Mouse (Mus musculus) myocyte (in vitro differentiated cells): Measurements from ENCODE around the gene Elovl3. TPM values are rescaled to one million over a fixed set of nuclear protein-coding genes. Genes with fewer than 3 reads are reported as not detected.

Experiments used
- H3K27me3 ChIP-seq: one replicate; pipeline ENCODE4 v1.6.1; 2011; ENCODE audit not compliant: control insufficient read depth, insufficient read depth, insufficient read length
- H3K36me3 ChIP-seq: one replicate; pipeline ENCODE4 v1.6.1; 2011; ENCODE audit not compliant: control insufficient read depth, insufficient read depth
- H3K4me2 ChIP-seq: one replicate; pipeline ENCODE4 v1.6.1; 2011; ENCODE audit warnings: low read depth, control low read depth
- H3K4me3 ChIP-seq: one replicate; pipeline ENCODE4 v1.5.1; 2011; ENCODE audit warnings: mild to moderate bottlenecking, control low read depth, moderate library complexity
- H3K79me2 ChIP-seq: one replicate; pipeline ENCODE4 v1.6.1; 2011; ENCODE audit not compliant: control insufficient read depth, insufficient read depth
- H3ac ChIP-seq: one replicate; pipeline ENCODE4 v1.6.1; 2011; ENCODE audit not compliant: control insufficient read depth, insufficient read length
- CEBPB ChIP-seq: IDR thresholded peaks from 2 replicates; pipeline ENCODE4 v1.6.1; 2011; ENCODE audit warnings: mild to moderate bottlenecking, moderate library complexity; ENCODE audit not compliant: poor library complexity, insufficient read depth, severe bottlenecking
- E2F4 ChIP-seq: IDR thresholded peaks from one replicate; pipeline ENCODE4 v1.6.1; 2011; ENCODE audit warnings: mild to moderate bottlenecking, control low read depth, moderate library complexity; ENCODE audit not compliant: insufficient read depth
- MAX ChIP-seq: IDR thresholded peaks from one replicate; pipeline ENCODE4 v1.6.1; 2011; ENCODE audit warnings: low read depth, mild to moderate bottlenecking, control low read depth
- MYOD1 ChIP-seq, 3 experiments: IDR thresholded peaks; one replicate each; pipeline ENCODE4 v1.6.1; 2011; ENCODE audit warnings: control low read depth in 2 of 3, low read depth in 2 of 3, mild to moderate bottlenecking in 2 of 3, moderate library complexity in 1 of 3; ENCODE audit not compliant: insufficient read length in 2 of 3, control insufficient read depth in 1 of 3
- MYOG ChIP-seq, 3 experiments: IDR thresholded peaks; one replicate each; pipeline ENCODE4 v1.6.1; 2011; ENCODE audit warnings: control low read depth in 2 of 3, low read depth in 2 of 3, mild to moderate bottlenecking in 2 of 3; ENCODE audit not compliant: insufficient read length in 2 of 3, control insufficient read depth in 1 of 3, insufficient read depth in 1 of 3
- POLR2A ChIP-seq: IDR thresholded peaks from one replicate; pipeline ENCODE4 v1.6.1; 2011; ENCODE audit warnings: low read depth, mild to moderate bottlenecking, control low read depth, moderate library complexity; ENCODE audit not compliant: insufficient read length
- POLR2AphosphoS2 ChIP-seq: IDR thresholded peaks from one replicate; pipeline ENCODE4 v1.6.1; 2011; ENCODE audit warnings: low read depth, control low read depth; ENCODE audit not compliant: insufficient read length
- REST ChIP-seq: IDR thresholded peaks from one replicate; pipeline ENCODE4 v1.6.1; 2011; ENCODE audit warnings: mild to moderate bottlenecking, control low read depth, moderate library complexity; ENCODE audit not compliant: insufficient read depth, insufficient read length
- SRF ChIP-seq: IDR thresholded peaks from one replicate; pipeline ENCODE4 v1.6.1; 2011; ENCODE audit warnings: low read depth; ENCODE audit not compliant: control insufficient read depth, insufficient read length
- TCF12 ChIP-seq: IDR thresholded peaks from one replicate; pipeline ENCODE4 v1.6.1; 2011; ENCODE audit warnings: mild to moderate bottlenecking, control low read depth; ENCODE audit not compliant: poor library complexity, insufficient read depth, severe bottlenecking
- TCF3 ChIP-seq: IDR thresholded peaks from one replicate; pipeline ENCODE4 v1.6.1; 2011; ENCODE audit warnings: low read depth, control low read depth; ENCODE audit not compliant: insufficient read length
- USF1 ChIP-seq: IDR thresholded peaks from one replicate; pipeline ENCODE4 v1.6.1; 2011; ENCODE audit warnings: low read depth, mild to moderate bottlenecking, control low read depth, moderate library complexity
- polyA plus RNA-seq: library from polyadenylated mRNA; unstranded; fragments of >200 nt; fragmentation: generic; extraction: Trizol; gene quantifications from one replicate; pipeline ENCODE4 v1.2.1, GENCODE M21; 2012; ENCODE audit warnings: missing spikeins

Elovl3 gene
- polyA plus RNA-seq, 1 experiment: 0.50 TPM

- no peaks in the 10 kb centered on the region for H3K79me2 ChIP-seq
- no peaks in the 10 kb centered on the region for H3K36me3 ChIP-seq
- peak overlapping the region; percentile 12 for H3K4me3 ChIP-seq
- TF ChIP-seq MYOD1 (IDR thresholded peaks at IDR 0.05; ENCODE audit: control insufficient read depth in 1 of 3, insufficient read length in 2 of 3, low read depth in 2 of 3): peak in 1 of 3 experiments; percentile 17
- no peak for TF ChIP-seq CEBPB
- no peak overlapping the region for H3ac ChIP-seq
- H3K27me3 ChIP-seq: no peaks in the 10 kb centered on the region
- peak overlapping the region; percentile 71 for H3K4me2 ChIP-seq
Measured at GRCm38 (mm10) chr19:46135297-46135696, 3.6 kb downstream of the Elovl3 start.

- TF ChIP-seq MAX (no peak), TCF3 (no peak), MYOG (IDR thresholded peaks at IDR 0.05; ENCODE audit: control insufficient read depth in 1 of 3, insufficient read depth in 1 of 3, insufficient read length in 2 of 3, low read depth in 2 of 3) (no peak), USF1 (no peak), REST (no peak), SRF (no peak), MYOD1 (IDR thresholded peaks at IDR 0.05; ENCODE audit: control insufficient read depth in 1 of 3, insufficient read length in 2 of 3, low read depth in 2 of 3) (no peak), POLR2AphosphoS2 (no peak)
- Histone ChIP-seq H3ac (no peak overlapping the region), H3K4me3 (peak overlapping the region; percentile 12), H3K36me3 (no peaks in the 10 kb centered on the region), H3K4me2 (peak overlapping the region; percentile 71), H3K79me2 (no peaks in the 10 kb centered on the region), H3K27me3 (no peaks in the 10 kb centered on the region)
Measured at GRCm38 (mm10) chr19:46135789-46136638, 4.3 kb downstream of the Elovl3 start.

- Histone ChIP-seq H3K79me2 (no peaks in the 10 kb centered on the region), H3K27me3 (no peaks in the 10 kb centered on the region), H3K36me3 (no peaks in the 10 kb centered on the region), H3K4me3 (no peak overlapping the region), H3ac (no peak overlapping the region), H3K4me2 (no peak overlapping the region)
- no peak for TF ChIP-seq USF1
- no peak for TF ChIP-seq MYOD1 (IDR thresholded peaks at IDR 0.05; ENCODE audit: control insufficient read depth in 1 of 3, insufficient read length in 2 of 3, low read depth in 2 of 3)
- TF ChIP-seq MYOG (IDR thresholded peaks at IDR 0.05; ENCODE audit: control insufficient read depth in 1 of 3, insufficient read depth in 1 of 3, insufficient read length in 2 of 3, low read depth in 2 of 3): no peak
- TF ChIP-seq E2F4: no peak
- no peak for TF ChIP-seq POLR2AphosphoS2
- no peak for TF ChIP-seq POLR2A
- TF ChIP-seq TCF12: no peak
- TF ChIP-seq CEBPB: no peak
- TF ChIP-seq SRF: no peak
Measured at GRCm38 (mm10) chr19:46136639-46137580, 5.2 kb downstream of the Elovl3 start.

GRCm38 (mm10) chr19:46140324-46140723 lies 8.6 kb downstream of the Elovl3 start:
- Histone ChIP-seq H3K27me3 (no peaks in the 10 kb centered on the region), H3K4me2 (no peak overlapping the region), H3K4me3 (no peak overlapping the region), H3K36me3 (no peaks in the 10 kb centered on the region), H3K79me2 (no peaks in the 10 kb centered on the region), H3ac (no peak overlapping the region)
- no peak for TF ChIP-seq MYOD1 (IDR thresholded peaks at IDR 0.05; ENCODE audit: control insufficient read depth in 1 of 3, insufficient read length in 2 of 3, low read depth in 2 of 3)
- TF ChIP-seq USF1: no peak
- TF ChIP-seq MYOG (IDR thresholded peaks at IDR 0.05; ENCODE audit: control insufficient read depth in 1 of 3, insufficient read depth in 1 of 3, insufficient read length in 2 of 3, low read depth in 2 of 3): no peak
- no peak for TF ChIP-seq SRF
- TF ChIP-seq TCF3: no peak
- TF ChIP-seq POLR2A: no peak
- no peak for TF ChIP-seq TCF12
- TF ChIP-seq E2F4: no peak
- no peak for TF ChIP-seq CEBPB
- no peak for TF ChIP-seq POLR2AphosphoS2
- TF ChIP-seq MAX: no peak
- TF ChIP-seq REST: no peak

- no peaks in the 10 kb centered on the region for H3K27me3 ChIP-seq
- peak overlapping the region; percentile 41 for H3K4me2 ChIP-seq
- TF ChIP-seq POLR2AphosphoS2 (no peak), MYOG (IDR thresholded peaks at IDR 0.05; ENCODE audit: control insufficient read depth in 1 of 3, insufficient read depth in 1 of 3, insufficient read length in 2 of 3, low read depth in 2 of 3) (peak in 2 of 3 experiments; percentile 70 to 71), E2F4 (no peak), MYOD1 (IDR thresholded peaks at IDR 0.05; ENCODE audit: control insufficient read depth in 1 of 3, insufficient read length in 2 of 3, low read depth in 2 of 3) (peak; percentile 61 to 91 (median 84)), TCF12 (peak; percentile 3)
- no peak overlapping the region for H3ac ChIP-seq
- no peak overlapping the region for H3K4me3 ChIP-seq
- H3K79me2 ChIP-seq: no peaks in the 10 kb centered on the region
- no peaks in the 10 kb centered on the region for H3K36me3 ChIP-seq
Measured at GRCm38 (mm10) chr19:46141091-46141490, 9.4 kb downstream of the Elovl3 start.
